Mouse (Mus musculus) G1E-ER4 (cell line): ENCODE results near the gene Ufsp1. TPM values are rescaled to one million over a fixed set of nuclear protein-coding genes. Genes with fewer than 3 reads are reported as not detected.

Source experiments
- GATA1 ChIP-seq: IDR thresholded peaks from one replicate; pipeline ENCODE4 v1.8.0; 2012; ENCODE audit warnings: low read length, inconsistent platforms
- polyA plus RNA-seq: library from polyadenylated mRNA; stranded (reverse); fragments of >175 nt; gene quantifications from 2 replicates; pipeline ENCODE4 v1.2.3, GENCODE M21; 2012

Gene Ufsp1
- polyA plus RNA-seq, 1 experiment = 23.1 TPM

GRCm38 (mm10) chr5:137338663-137339289, 44.3 kb downstream of the Ufsp1 start:
- TF ChIP-seq GATA1 = no peak

GRCm38 (mm10) chr5:137339290-137339979, 45.0 kb downstream of the Ufsp1 start:
- TF ChIP-seq GATA1 = no peak

- no peak for TF ChIP-seq GATA1
Measured at GRCm38 (mm10) chr5:137340222-137340621, 45.8 kb downstream of the Ufsp1 start.

GRCm38 (mm10) chr5:137342407-137343012, 48.1 kb downstream of the Ufsp1 start:
- no peak for TF ChIP-seq GATA1

- TF ChIP-seq GATA1 = no peak
Measured at GRCm38 (mm10) chr5:137343412-137343811, 49.0 kb downstream of the Ufsp1 start.

- TF ChIP-seq GATA1 = no peak
Measured at GRCm38 (mm10) chr5:137343869-137344268, 49.4 kb downstream of the Ufsp1 start.

Other genes starting within 250 kb of the Ufsp1 start
- 206 and 279 TPM in 2 replicates for gene Ap1s1, start 248.5 kb upstream of the Ufsp1 start, polyA plus RNA-seq
- 3.2 and 3.3 TPM in 2 replicates for gene Serpine1, start 222.4 kb upstream of the Ufsp1 start, polyA plus RNA-seq
- 23.7 and 28.2 TPM in 2 replicates for gene Trim56, start 178.4 kb upstream of the Ufsp1 start, polyA plus RNA-seq
- not detected in 2 replicates for gene Muc3, start 145.3 kb upstream of the Ufsp1 start, polyA plus RNA-seq
- not detected in 2 replicates for gene Muc3a, start 82.2 kb upstream of the Ufsp1 start, polyA plus RNA-seq
- 18.7 and 23.1 TPM in 2 replicates for gene Ache, start 7.1 kb upstream of the Ufsp1 start, polyA plus RNA-seq
- gene Srrt, start 13.0 kb downstream of the Ufsp1 start, polyA plus RNA-seq = 407 and 412 TPM in 2 replicates
- 44.6 and 59.3 TPM in 2 replicates for gene Trip6, start 19.8 kb downstream of the Ufsp1 start, polyA plus RNA-seq
- gene Slc12a9, start 39.0 kb downstream of the Ufsp1 start, polyA plus RNA-seq = 0.44 and 0.82 TPM in 2 replicates
- not detected in 2 replicates for gene Ephb4, start 55.5 kb downstream of the Ufsp1 start, polyA plus RNA-seq
- not detected in 2 replicates for gene Zan, start 182.4 kb downstream of the Ufsp1 start, polyA plus RNA-seq
- gene Pop7, start 207.9 kb downstream of the Ufsp1 start, polyA plus RNA-seq = 63.3 and 81.3 TPM in 2 replicates
- gene Gigyf1, start 223.9 kb downstream of the Ufsp1 start, polyA plus RNA-seq = 40.9 and 54.1 TPM in 2 replicates
- gene Epo, start 238.6 kb downstream of the Ufsp1 start, polyA plus RNA-seq = not detected in 2 replicates
- gene Gnb2, start 238.9 kb downstream of the Ufsp1 start, polyA plus RNA-seq = 425 and 439 TPM in 2 replicates